Mouse (Mus musculus) MEL (cell line): ENCODE data around the gene Wdr26. TPM values are rescaled to one million over a fixed set of nuclear protein-coding genes. Genes with fewer than 3 reads are reported as not detected.

ENCODE experiments used
- DNase-seq: peaks from one replicate; pipeline ENCODE4 v3.0.0; 2011; ENCODE audit warnings: low read depth, low spot score
- H3K27ac ChIP-seq: 2 replicates; pipeline ENCODE4 v1.5.1; 2012; ENCODE audit warnings: low read depth, mild to moderate bottlenecking, control low read depth, low read length, moderate library complexity; ENCODE audit not compliant: control insufficient read depth
- H3K27me3 ChIP-seq, 2 experiments: fragments of 150-350 bp in 1 of 2; sonication (generic) in 1 of 2; 2 replicates each; pipeline ENCODE4 v1.6.1; 2012; ENCODE audit warnings: low read length in 2 of 2, mild to moderate bottlenecking in 2 of 2, improper control_type of control experiment in 1 of 2, moderate library complexity in 1 of 2; ENCODE audit not compliant: insufficient read depth in 2 of 2, control insufficient read depth in 1 of 2
- H3K36me3 ChIP-seq, 2 experiments: 2 replicates each; pipeline ENCODE4 v1.6.1; 2012 to 2014; ENCODE audit warnings: low read length in 2 of 2, improper control_type of control experiment in 1 of 2, inconsistent platforms in 1 of 2, mild to moderate bottlenecking in 1 of 2; ENCODE audit not compliant: insufficient read depth in 2 of 2, control insufficient read depth in 1 of 2
- H3K4me1 ChIP-seq, 2 experiments: fragments of 150-350 bp in 1 of 2; sonication (generic) in 1 of 2; 2 replicates each; pipeline ENCODE4 v1.6.1; 2012; ENCODE audit warnings: low read length in 2 of 2, improper control_type of control experiment in 1 of 2, mild to moderate bottlenecking in 1 of 2; ENCODE audit not compliant: insufficient read depth in 2 of 2, control insufficient read depth in 1 of 2
- H3K4me3 ChIP-seq, 2 experiments: fragments of 150-350 bp in 1 of 2; sonication (generic) in 1 of 2; 2 replicates each; pipeline ENCODE4 v1.5.1; 2012; ENCODE audit warnings: low read depth in 2 of 2, low read length in 2 of 2, mild to moderate bottlenecking in 2 of 2, moderate library complexity in 2 of 2, control low read depth in 1 of 2, improper control_type of control experiment in 1 of 2; ENCODE audit not compliant: control insufficient read depth in 1 of 2, insufficient read depth in 1 of 2
- H3K79me2 ChIP-seq: 2 replicates; pipeline ENCODE4 v1.6.1; 2012; ENCODE audit warnings: mild to moderate bottlenecking, low read length, moderate library complexity; ENCODE audit not compliant: control insufficient read depth, poor library complexity, insufficient read depth
- H3K9ac ChIP-seq: 2 replicates; pipeline ENCODE4 v1.6.1; 2012; ENCODE audit warnings: low read depth, mild to moderate bottlenecking, control low read depth, low read length, moderate library complexity; ENCODE audit not compliant: control insufficient read depth, poor library complexity, severe bottlenecking
- H3K9me3 ChIP-seq: fragments of 150-350 bp; sonication (generic); replicated peaks from 2 replicates; pipeline ENCODE4 v1.6.1; 2012; ENCODE audit warnings: mild to moderate bottlenecking, low read length, improper control_type of control experiment, moderate library complexity; ENCODE audit not compliant: insufficient read depth
- BHLHE40 ChIP-seq: IDR thresholded peaks from 2 replicates; pipeline ENCODE4 v1.6.1; 2012; ENCODE audit warnings: low read depth, mild to moderate bottlenecking, inconsistent platforms, low read length, improper control_type of control experiment, borderline replicate concordance
- EP300 ChIP-seq, 2 experiments: IDR thresholded peaks; 2 replicates each; pipeline ENCODE4 v1.6.1; 2011; ENCODE audit warnings: improper control_type of control experiment in 2 of 2, low read length in 2 of 2, low read depth in 1 of 2, mild to moderate bottlenecking in 1 of 2
- GABPA ChIP-seq: IDR thresholded peaks from 2 replicates; pipeline ENCODE4 v1.6.1; 2012; ENCODE audit warnings: low read depth, mild to moderate bottlenecking, inconsistent platforms, low read length, improper control_type of control experiment, moderate library complexity
- HCFC1 ChIP-seq: IDR thresholded peaks from 2 replicates; pipeline ENCODE4 v1.6.1; 2012; ENCODE audit warnings: low read depth, mild to moderate bottlenecking, inconsistent platforms, low read length, improper control_type of control experiment, moderate library complexity
- KAT2A ChIP-seq: conservative IDR thresholded peaks from 2 replicates; pipeline ENCODE4 v1.6.1; 2012; ENCODE audit warnings: low read depth, low read length, improper control_type of control experiment, inconsistent platforms
- MAFK ChIP-seq: IDR thresholded peaks from 2 replicates; pipeline ENCODE4 v1.6.1; 2011; ENCODE audit warnings: low read depth, mild to moderate bottlenecking, low read length, improper control_type of control experiment, borderline replicate concordance
- MAZ ChIP-seq: IDR thresholded peaks from 2 replicates; pipeline ENCODE4 v1.6.1; 2012; ENCODE audit warnings: low read depth, mild to moderate bottlenecking, inconsistent platforms, low read length, improper control_type of control experiment
- MEF2A ChIP-seq: IDR thresholded peaks from 2 replicates; pipeline ENCODE4 v1.6.1; 2014; ENCODE audit warnings: low read depth, mild to moderate bottlenecking, inconsistent platforms, low read length, improper control_type of control experiment; ENCODE audit not compliant: poor library complexity, insufficient replicate concordance, severe bottlenecking; ENCODE audit errors: extremely low read depth
- MXI1 ChIP-seq: IDR thresholded peaks from 2 replicates; pipeline ENCODE4 v1.6.1; 2011; ENCODE audit warnings: mild to moderate bottlenecking, low read depth, low read length, improper control_type of control experiment
- MYB ChIP-seq: IDR thresholded peaks from 2 replicates; pipeline ENCODE4 v1.6.1; 2011; ENCODE audit warnings: mild to moderate bottlenecking, low read depth, low read length, improper control_type of control experiment
- POLR2A ChIP-seq, 2 experiments: IDR thresholded peaks; 2 replicates each; pipeline ENCODE4 v1.6.1; 2011 to 2012; ENCODE audit warnings: low read length in 2 of 2, mild to moderate bottlenecking in 2 of 2, control low read depth in 1 of 2, improper control_type of control experiment in 1 of 2, low read depth in 1 of 2, moderate library complexity in 1 of 2; ENCODE audit not compliant: control insufficient read depth in 1 of 2, insufficient read depth in 1 of 2, poor library complexity in 1 of 2
- RAD21 ChIP-seq: IDR thresholded peaks from 2 replicates; pipeline ENCODE4 v1.6.1; 2011; ENCODE audit warnings: mild to moderate bottlenecking, low read depth, low read length, improper control_type of control experiment
- SMC3 ChIP-seq: IDR thresholded peaks from 2 replicates; pipeline ENCODE4 v1.6.1; 2011; ENCODE audit warnings: low read depth, low read length, improper control_type of control experiment
- TBP ChIP-seq: IDR thresholded peaks from 2 replicates; pipeline ENCODE4 v1.8.0; 2011; ENCODE audit warnings: low read depth, low read length, improper control_type of control experiment
- UBTF ChIP-seq: IDR thresholded peaks from 2 replicates; pipeline ENCODE4 v1.6.1; 2012; ENCODE audit warnings: low read depth, mild to moderate bottlenecking, inconsistent platforms, low read length, improper control_type of control experiment, moderate library complexity, borderline replicate concordance; ENCODE audit not compliant: insufficient read depth
- ZC3H11A ChIP-seq: IDR thresholded peaks from 2 replicates; pipeline ENCODE4 v1.6.1; 2012; ENCODE audit warnings: low read depth, mild to moderate bottlenecking, inconsistent platforms, low read length, improper control_type of control experiment
- polyA plus RNA-seq, 2 experiments: library from polyadenylated mRNA; stranded (reverse) in 1 of 2; unstranded in 1 of 2; fragments of >175 nt in 1 of 2; fragments of >200 nt in 1 of 2; gene quantifications; 2 replicates each; pipeline versions ENCODE4 v1.2.1 to v1.2.4; 2012; ENCODE audit warnings: low replicate concordance in 2 of 2, low read depth in 1 of 2; ENCODE audit not compliant: insufficient read length in 2 of 2, insufficient read depth in 1 of 2, missing spikeins in 1 of 2
- total RNA-seq: library from RNA; depleted of rRNA; stranded (reverse); fragments of 300-350 nt; gene quantifications from 2 replicates; pipeline ENCODE4 v1.2.3, GENCODE M21; 2012

Gene Wdr26
- total and polyA plus RNA-seq, 3 experiments, result 21.6 to 35.1 TPM; not detected in 1

- no peak for TF ChIP-seq RAD21
- no peak for TF ChIP-seq MYB
- peak; percentile 88 for TF ChIP-seq TBP
- TF ChIP-seq EP300 (IDR thresholded peaks at IDR 0.05; ENCODE audit: low read depth in 1 of 2, low read length in 2 of 2), result no peak; a peak in 2 of 4 replicates
- TF ChIP-seq SMC3, result no peak
- TF ChIP-seq POLR2A (IDR thresholded peaks at IDR 0.05; ENCODE audit: control insufficient read depth in 1 of 2, insufficient read depth in 1 of 2, low read depth in 1 of 2, low read length in 2 of 2, poor library complexity in 1 of 2), result peak in 1 of 2 experiments; percentile 86
- TF ChIP-seq BHLHE40, result no peak
- TF ChIP-seq MXI1, result peak; percentile 90
- no peak for TF ChIP-seq GABPA
- TF ChIP-seq KAT2A, result peak; percentile 85
- TF ChIP-seq ZC3H11A, result no peak
- TF ChIP-seq UBTF, result peak; percentile 71; the same call in 1 of the 2 replicates
- TF ChIP-seq MEF2A, result peak; percentile 43; the same call in 1 of the 2 replicates
Measured at GRCm38 (mm10) chr1:181143950-181144836, 67.6 kb downstream of the Wdr26 start, which contains the start of the genes Nvl and Cnih4 (continued).

GRCm38 (mm10) chr1:181143609-181143949 lies 68.2 kb downstream of the Wdr26 start:
- H3K4me1 ChIP-seq, result peaks cover 8 to 25% of the 10 kb centered on the region in 2 experiments

GRCm38 (mm10) chr1:181138730-181139129 lies 73.1 kb downstream of the Wdr26 start:
- Histone ChIP-seq H3K79me2 (peaks cover 14% of the 10 kb centered on the region), H3K27ac (no peak overlapping the region), H3K4me3 (no peak overlapping the region), H3K4me1 (peaks cover 0 to 8% of the 10 kb centered on the region in 2 experiments; a peak in 1 of 4 replicates), H3K27me3 (no peaks in the 10 kb centered on the region), H3K9ac (no peak overlapping the region), H3K36me3 (peaks cover 6 to 29% of the 10 kb centered on the region in 2 experiments), H3K9me3 (no peaks in the 10 kb centered on the region)
- TF ChIP-seq MAFK, result no peak
- no peak for DNase-seq

More at GRCm38 (mm10) chr1:181143609-181143949, 68.2 kb downstream of the Wdr26 start:
- no peak for DNase-seq
- Histone ChIP-seq H3K27me3 (no peaks in the 10 kb centered on the region), H3K36me3 (peaks cover 13 to 25% of the 10 kb centered on the region in 2 experiments), H3K27ac (peak overlapping the region; percentile 85), H3K79me2 (peaks cover 25% of the 10 kb centered on the region), H3K9ac (peak overlapping the region; percentile 95), H3K9me3 (no peaks in the 10 kb centered on the region), H3K4me3 (peak overlapping the region; percentile 68 to 99)
- TF ChIP-seq UBTF (0 out of 2 replicates have a peak, but pooled peaks have one; percentile 38), MAZ (no peak), HCFC1 (no peak)
